Mouse (Mus musculus) R1 (cell line): ENCODE data around the gene Ppp1r14c.
"Not testable (repeated sequence)": the region's sequence is repeated elsewhere in the genome, so short reads cannot be mapped to it uniquely, and the experiment has no call there.

Source experiments
- DNase-seq: peaks from one replicate; pipeline ENCODE4 v3.0.0-alpha.2; 2018; ENCODE audit warnings: low read depth, low spot score

Gene Ppp1r14c

GRCm38 (mm10) chr10:3466135-3466626, 100.3 kb downstream of the Ppp1r14c start:
- DNase-seq = no peak

DNA sequence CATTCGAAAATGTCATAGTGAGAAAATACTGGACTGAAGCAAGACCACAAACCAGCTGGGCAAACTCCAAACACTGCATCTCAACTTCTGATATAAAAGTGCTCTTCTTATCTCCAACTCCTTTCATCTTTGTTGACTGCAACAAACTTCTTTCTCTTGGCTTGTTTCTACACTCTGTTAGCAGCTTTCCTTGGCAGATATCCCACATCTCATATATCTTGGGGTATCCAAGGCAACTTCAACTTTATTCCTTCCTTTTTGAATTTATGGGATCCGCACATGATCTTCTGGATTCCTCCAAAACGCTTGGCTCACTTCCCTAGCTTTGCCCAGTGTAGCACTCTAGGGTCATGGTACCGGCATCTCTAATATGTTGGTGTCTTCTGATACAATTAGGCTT, 102.7 kb downstream of the Ppp1r14c start:
- DNase-seq = no peak

DNA sequence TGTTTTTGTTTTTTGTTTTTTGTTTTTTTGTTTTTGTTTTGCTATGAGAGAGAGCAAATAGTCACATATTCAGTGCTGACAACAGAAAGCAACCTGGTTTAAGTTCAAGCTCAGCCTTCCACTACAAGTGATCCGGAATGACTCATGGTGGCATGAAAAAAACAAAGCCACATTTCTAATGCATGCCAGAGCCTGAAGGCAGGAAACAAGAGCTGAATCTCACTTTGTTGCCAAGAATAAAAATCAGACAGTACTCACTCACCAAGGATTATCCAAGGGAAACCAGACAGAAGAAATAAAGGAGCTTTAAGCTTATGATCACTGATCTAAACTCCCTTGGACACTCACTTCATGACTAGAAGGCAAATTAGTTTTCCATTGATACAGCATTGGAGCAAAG, 110.8 kb downstream of the Ppp1r14c start:
- DNase-seq = no peak

DNA sequence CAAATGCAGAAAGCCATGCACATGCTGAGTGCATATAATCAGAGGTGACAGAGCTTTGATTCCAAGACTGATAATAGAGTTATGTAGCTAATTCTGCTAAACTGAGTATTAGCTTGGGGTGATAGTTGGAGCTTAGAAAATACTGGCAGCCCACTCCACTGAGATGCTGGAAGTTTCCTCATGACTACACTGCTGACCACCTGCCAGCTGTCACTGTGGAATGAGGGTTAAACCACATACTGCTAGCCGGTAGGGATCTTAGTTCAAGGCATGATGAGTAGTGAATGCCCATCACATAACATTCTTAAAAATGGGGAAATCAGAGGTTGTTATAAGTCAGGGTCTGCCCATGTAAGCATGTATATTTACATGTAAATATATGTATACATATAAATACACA, 113.9 kb downstream of the Ppp1r14c start:
- DNase-seq = no peak

DNA sequence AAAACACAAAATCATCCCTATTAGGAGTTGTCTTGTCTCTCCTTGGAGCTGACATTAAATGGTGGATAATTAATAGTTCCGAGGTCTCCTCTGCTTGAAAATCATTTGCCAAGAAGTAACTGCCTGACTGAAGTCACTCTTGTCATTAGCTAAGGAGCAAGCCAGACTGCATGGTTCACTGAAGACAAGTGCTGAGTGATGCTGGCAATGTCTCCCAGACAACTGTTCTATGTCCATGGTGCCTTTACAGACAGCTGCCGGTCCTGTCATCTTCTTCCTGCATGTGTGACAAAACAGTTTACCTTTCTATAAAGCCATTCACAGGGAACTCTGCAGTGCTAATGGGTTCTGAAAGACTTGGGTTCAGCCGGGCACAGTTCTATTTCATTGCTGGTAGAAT, 124.2 kb downstream of the Ppp1r14c start:
- DNase-seq = no peak

- no peak for DNase-seq
Measured at GRCm38 (mm10) chr10:3496791-3497190, 130.9 kb downstream of the Ppp1r14c start.

- DNase-seq = not testable (repeated sequence)
Measured at GRCm38 (mm10) chr10:3500846-3501245, 135.0 kb downstream of the Ppp1r14c start.

DNA sequence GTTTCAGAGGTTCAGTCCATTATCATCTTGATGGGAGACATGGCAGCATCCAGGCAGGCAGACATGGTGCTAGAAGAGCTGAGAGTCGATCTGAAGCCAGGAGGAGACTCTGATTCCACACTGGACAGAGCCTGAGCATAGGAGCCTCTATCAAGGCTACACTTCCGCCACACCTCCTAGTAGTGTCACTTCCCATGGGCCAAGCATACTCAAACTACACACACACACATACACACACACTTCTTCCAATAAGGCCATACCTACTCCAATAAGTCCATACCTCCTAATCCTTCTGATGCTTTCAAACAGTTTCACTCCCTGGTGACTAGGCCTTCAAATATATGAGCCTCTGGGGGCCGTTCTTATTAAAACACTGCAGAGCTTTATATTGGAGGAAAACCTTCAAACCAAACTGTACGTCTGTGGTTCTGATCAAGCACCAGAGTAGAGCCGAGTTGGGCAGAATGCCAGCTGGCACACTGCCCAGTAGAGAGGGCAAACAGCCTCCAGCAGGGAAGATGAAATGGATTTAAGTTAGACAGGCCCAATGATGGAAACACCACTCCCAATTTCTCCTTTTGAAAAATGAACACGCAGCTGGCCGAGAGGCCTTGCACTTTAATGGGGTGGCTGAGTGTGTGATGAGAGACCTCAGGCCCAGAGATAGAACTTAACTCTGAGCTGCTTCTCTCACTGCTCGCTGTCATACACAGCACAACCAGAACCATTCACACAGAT, 141.8 kb downstream of the Ppp1r14c start:
- no peak for DNase-seq

DNA sequence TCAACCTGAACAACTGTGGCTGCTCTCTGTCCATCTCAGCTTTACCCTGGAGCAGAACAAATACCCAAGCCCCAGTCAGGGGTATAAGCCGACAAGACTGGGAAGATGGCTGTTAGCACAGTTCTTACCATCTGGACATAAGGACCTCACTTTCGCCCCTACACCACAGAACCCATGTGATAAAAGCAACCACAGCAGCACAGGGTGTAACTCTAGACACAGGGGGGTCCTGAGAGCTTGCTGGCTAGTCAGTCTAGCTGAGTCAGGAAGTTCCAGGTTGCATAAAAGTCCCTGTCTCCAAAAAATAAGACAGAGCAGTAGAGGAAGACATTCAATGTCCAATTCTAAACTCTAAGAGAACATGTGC, 142.3 kb downstream of the Ppp1r14c start:
- DNase-seq = no peak

- DNase-seq = no peak
Measured at GRCm38 (mm10) chr10:3508746-3509145, 142.9 kb downstream of the Ppp1r14c start.

DNA sequence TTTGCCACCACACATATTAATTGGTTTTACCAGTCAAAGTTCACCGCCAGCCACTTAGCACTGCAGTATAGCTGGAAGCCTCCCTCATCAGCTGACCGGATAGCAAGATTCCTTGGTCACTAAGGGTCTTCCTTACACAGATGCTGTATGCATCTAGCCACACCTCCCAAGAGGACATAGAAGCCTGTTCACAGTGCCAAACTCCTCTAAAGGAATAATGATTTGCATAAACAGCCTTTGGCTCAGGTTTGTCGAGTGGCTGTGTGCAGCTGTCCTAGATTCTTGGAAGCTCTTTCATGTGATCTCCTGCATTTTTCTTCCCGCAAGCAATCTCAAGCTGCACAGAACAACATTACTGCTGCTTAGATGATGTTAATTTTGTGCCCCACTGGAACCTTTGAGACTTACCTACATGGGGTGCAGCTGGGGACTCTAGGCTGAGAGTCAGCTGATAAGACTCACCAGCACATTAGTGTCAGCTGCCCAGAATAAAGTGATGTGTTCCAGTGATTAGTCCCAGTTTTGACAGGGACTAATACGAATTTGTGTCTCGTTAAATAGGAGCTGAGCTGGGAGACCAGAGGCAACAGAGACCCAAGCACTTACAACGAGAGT, 143.9 kb downstream of the Ppp1r14c start:
- no peak for DNase-seq

DNA sequence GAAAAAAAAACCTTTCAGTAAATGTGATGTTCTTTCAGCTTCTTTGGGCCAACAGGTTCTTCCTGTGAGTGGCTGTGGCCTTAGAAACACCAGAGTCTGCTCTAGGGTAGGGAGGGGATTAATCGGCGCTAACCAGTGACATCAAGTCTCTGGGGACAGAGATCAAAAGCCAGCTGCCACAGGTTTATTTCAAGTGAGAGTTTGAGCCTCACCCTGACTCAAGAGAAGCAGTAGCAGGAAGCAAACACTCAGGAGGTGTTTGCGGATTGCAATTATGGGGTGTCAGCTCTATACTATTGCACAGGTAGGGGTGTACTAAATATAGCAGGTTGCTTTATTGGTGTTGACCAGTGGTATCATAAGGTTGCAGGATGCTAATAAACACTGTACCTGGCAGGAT, 144.6 kb downstream of the Ppp1r14c start:
- DNase-seq = no peak

DNA sequence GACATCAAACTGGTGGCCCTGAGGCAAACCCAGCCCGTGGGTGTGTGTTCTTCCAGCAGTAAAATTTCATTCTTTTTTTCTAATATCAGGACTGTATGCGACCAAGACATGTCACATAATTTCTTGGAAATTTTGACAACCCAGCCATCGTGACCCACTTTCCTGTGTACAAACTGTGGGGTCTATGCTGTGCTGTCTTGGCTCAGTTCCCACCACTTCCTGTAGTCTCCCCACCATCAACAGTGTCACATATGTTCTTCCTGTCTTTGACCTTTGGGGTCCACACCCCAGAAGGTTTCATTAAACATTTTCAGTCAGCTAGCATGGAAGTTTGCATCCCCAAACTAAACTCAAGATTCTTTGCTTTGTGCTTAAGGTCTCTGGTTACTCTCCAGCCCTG, 145.5 kb downstream of the Ppp1r14c start:
- DNase-seq = no peak

GRCm38 (mm10) chr10:3512620-3513305, 146.9 kb downstream of the Ppp1r14c start:
- DNase-seq = no peak

DNA sequence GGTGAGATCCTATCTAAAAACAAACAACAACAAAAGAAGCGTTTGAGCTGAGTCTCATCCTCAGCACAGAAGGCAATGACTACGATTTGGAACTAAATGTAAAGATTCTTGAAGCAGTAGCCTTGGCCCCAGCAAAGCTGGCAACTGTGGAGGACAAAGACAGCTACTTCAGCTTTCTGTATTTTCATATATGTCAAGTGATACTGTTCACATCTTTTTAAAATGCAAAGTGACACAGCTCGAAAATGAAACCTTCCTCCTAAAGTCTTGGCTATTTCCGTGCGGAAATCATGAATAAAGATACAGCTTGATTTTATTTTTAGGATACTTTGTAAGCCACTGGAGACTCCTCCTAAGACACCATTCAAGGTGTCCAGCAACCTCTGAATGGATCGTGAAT, 148.1 kb downstream of the Ppp1r14c start:
- no peak for DNase-seq
